Mouse (Mus musculus) liver, embryonic 16.5 days (tissue): ENCODE data around the gene Ssr1. TPM values are rescaled to one million over a fixed set of nuclear protein-coding genes. Genes with fewer than 3 reads are reported as not detected.

ENCODE experiments used
- ATAC-seq: fragments of 200-750 bp; cut with Nextera tagmentation; 2 replicates; pipeline ENCODE4 v1.8.0; 2017; ENCODE audit warnings: low read depth, mild to moderate bottlenecking, moderate number of reproducible peaks, moderate library complexity
- H3K27ac ChIP-seq: fragments of 300-500 bp; sonication (generic); 2 replicates; pipeline ENCODE4 v1.5.1; 2014; ENCODE audit warnings: mild to moderate bottlenecking, low read length
- H3K27me3 ChIP-seq: fragments of 300-500 bp; sonication (generic); 2 replicates; pipeline ENCODE4 v1.6.1; 2014; ENCODE audit warnings: low read depth, low read length, mixed read lengths; ENCODE audit not compliant: control insufficient read depth, insufficient read depth
- H3K36me3 ChIP-seq: fragments of 300-500 bp; sonication (generic); 2 replicates; pipeline ENCODE4 v1.6.1; 2014; ENCODE audit warnings: mild to moderate bottlenecking; ENCODE audit not compliant: control insufficient read depth, insufficient read depth
- H3K4me1 ChIP-seq: fragments of 300-500 bp; sonication (generic); 2 replicates; pipeline ENCODE4 v1.6.1; 2014; ENCODE audit warnings: low read depth, low read length, mixed read lengths; ENCODE audit not compliant: control insufficient read depth
- H3K4me2 ChIP-seq: fragments of 300-500 bp; sonication (generic); 2 replicates; pipeline ENCODE4 v1.6.1; 2014; ENCODE audit warnings: low read depth, low read length, mixed read lengths
- H3K4me3 ChIP-seq: fragments of 300-500 bp; sonication (generic); 2 replicates; pipeline ENCODE4 v1.5.1; 2014; ENCODE audit warnings: low read depth, mild to moderate bottlenecking, low read length
- H3K9ac ChIP-seq: fragments of 300-500 bp; sonication (generic); 2 replicates; pipeline ENCODE4 v1.6.1; 2014; ENCODE audit warnings: low read depth, low read length
- H3K9me3 ChIP-seq: fragments of 300-500 bp; sonication (generic); replicated peaks from 2 replicates; pipeline ENCODE4 v1.6.1; 2016; ENCODE audit warnings: low read length; ENCODE audit not compliant: control insufficient read depth
- WGBS: fragments of 180-500 bp; shearing (Covaris S2); extraction: QIAGEN DNeasy Blood & Tissue Kit; methylation state at CpG from one replicate; pipeline ENCODE4 v1.1.7; 2014; ENCODE audit not compliant: insufficient replicate concordance; 5-methylcytosine and 5-hydroxymethylcytosine counted together
- polyA plus RNA-seq: library from polyadenylated mRNA; unstranded; fragments of >200 nt; fragmentation: Nextera tagmentation; extraction: Ambion mirVana; gene quantifications from 2 replicates; pipeline ENCODE4 v1.2.1, GENCODE M21; 2015

The Ssr1 gene
- 67.7 and 69.3 TPM in 2 replicates for polyA plus RNA-seq

- H3K9me3 ChIP-seq = no peaks in the 10 kb centered on the region
- H3K27ac ChIP-seq = peak within 1 kb of the TSS; percentile 93
- WGBS = under 1% methylated on average over 81 of the region's 89 CpGs
- peak; percentile 95 for ATAC-seq
- H3K27me3 ChIP-seq = no peaks in the 10 kb centered on the region
- H3K4me3 ChIP-seq = peak within 1 kb of the TSS; percentile 96
- peak within 1 kb of the TSS; percentile 72 for H3K4me2 ChIP-seq
- peaks cover 10% of the 10 kb centered on the region for H3K4me1 ChIP-seq
- H3K9ac ChIP-seq = peak within 1 kb of the TSS; percentile 98
- H3K36me3 ChIP-seq = peaks cover 18% of the 10 kb centered on the region
These were observed at the start of gene Ssr1 for GRCm38 (mm10) chr13:37993704-37994404. Ssr1 (minus strand) TSS chr13:37994217.

DNA sequence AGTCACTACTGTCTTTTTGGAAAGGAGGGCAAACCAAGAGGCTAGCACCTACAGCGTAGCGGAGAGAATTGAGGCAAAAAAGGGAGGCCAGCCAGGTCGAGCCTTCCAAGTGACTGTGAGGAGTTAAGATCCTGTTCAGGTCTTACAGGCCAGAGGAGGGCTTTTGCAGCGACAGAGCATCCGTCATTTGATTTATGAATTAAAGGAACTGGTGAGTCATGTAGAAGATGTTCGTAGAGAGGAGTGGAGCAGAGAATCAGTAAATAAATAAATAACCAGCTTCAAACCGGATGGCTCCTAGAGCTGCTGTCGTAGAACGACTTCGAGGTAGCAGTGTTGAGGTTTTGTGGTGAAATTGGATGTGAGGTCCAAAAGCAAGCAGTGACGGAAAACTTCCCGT is 43.8 kb upstream of the Ssr1 start:
- H3K9ac ChIP-seq = peak overlapping the region; percentile 86
- 13% methylated on average over 12 of the region's 12 CpGs for WGBS
- H3K36me3 ChIP-seq = peaks cover 12% of the 10 kb centered on the region
- peaks cover 27% of the 10 kb centered on the region for H3K4me1 ChIP-seq
- H3K9me3 ChIP-seq = no peaks in the 10 kb centered on the region
- H3K4me2 ChIP-seq = peak overlapping the region; percentile 95
- H3K27me3 ChIP-seq = no peaks in the 10 kb centered on the region
- no peak for ATAC-seq
- no peak overlapping the region for H3K27ac ChIP-seq
- peak overlapping the region; percentile 89 for H3K4me3 ChIP-seq

DNA sequence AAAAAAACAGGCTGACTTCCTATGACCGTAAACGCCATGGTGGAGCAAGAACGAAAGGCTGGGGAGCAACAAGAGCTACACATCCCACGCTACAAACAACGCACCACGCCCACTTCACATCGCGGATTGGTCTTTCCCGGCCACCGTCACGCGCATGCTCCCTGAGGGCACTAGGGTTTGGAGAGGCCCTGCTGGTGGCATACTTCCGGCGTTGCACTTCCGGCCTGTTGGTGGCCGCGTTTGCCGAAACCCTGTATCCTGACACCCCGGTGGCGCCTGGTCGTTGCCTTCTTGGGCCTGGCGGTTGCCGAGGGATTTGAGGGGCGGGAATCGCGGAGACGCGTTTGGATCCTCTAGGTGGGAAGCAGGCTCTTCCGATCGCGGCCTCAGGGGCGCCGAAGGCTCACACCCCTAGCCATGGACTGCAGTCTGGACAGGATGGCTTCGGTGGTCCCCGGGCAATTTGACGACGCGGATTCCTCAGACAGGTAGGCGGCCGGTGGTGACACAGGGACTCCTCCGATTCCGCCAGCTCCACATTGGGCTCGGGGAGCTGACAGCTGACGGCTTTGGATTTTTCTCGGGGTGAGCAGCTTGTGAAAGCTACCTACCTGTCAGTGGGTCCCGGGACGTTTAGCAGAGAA is 43.1 kb upstream of the Ssr1 start, which contains the start of gene Cage1:
TSS of gene Cage1 (minus strand) at position 26 of the 644 bp plus-strand sequence.
- WGBS = under 1% methylated on average over 47 of the region's 47 CpGs
- peak within 1 kb of the TSS; percentile 89 for H3K4me3 ChIP-seq
- H3K27ac ChIP-seq = peak within 1 kb of the TSS; percentile 87
- no peaks in the 10 kb centered on the region for H3K27me3 ChIP-seq
- H3K9ac ChIP-seq = peak within 1 kb of the TSS; percentile 86
- peak; percentile 96 for ATAC-seq
- H3K4me2 ChIP-seq = peak within 1 kb of the TSS; percentile 95
- peaks cover 9% of the 10 kb centered on the region for H3K36me3 ChIP-seq
- no peaks in the 10 kb centered on the region for H3K9me3 ChIP-seq
- H3K4me1 ChIP-seq = peaks cover 27% of the 10 kb centered on the region

DNA sequence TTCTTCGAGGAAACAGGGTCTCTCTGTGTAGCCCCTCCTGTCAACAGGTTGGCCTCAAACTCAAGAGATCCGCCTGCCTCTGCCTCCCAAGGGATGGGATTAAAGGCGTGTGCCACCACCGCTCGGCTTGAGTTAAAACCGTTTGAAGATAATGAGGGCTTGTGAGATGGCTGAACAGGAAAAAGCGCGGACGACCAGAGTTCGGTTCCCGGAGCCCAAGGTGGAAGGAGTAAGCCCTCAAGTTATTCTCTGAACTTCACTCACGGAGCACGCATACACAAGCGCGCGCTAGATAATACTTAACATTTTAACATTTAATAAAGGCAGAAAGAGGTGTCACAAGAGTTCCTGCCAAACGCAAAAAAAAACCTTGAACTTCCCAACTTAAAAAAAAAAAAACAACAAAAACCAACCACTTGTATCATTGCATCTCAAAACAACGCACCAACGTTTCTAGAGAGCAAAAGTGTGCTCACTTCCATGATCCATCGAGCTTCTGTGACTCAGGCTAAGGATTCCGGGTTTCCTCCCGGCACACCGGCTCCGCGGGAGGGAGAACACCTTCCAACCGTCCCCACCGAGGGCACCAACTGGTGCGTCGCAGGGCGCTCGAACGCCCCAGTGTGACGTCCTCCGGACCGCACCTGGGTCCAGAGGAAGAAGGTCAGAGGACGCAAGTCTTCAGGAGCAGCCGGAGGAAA is 42.5 kb upstream of the Ssr1 start, which contains the start of gene Riok1:
TSS of gene Riok1 (plus strand) at position 653 of the 701 bp plus-strand sequence.
- H3K4me3 ChIP-seq = peak within 1 kb of the TSS; percentile 89
- peak within 1 kb of the TSS; percentile 87 for H3K27ac ChIP-seq
- peak; percentile 72 for ATAC-seq
- peaks cover 27% of the 10 kb centered on the region for H3K4me1 ChIP-seq
- H3K9ac ChIP-seq = peak within 1 kb of the TSS; percentile 86
- peak within 1 kb of the TSS; percentile 95 for H3K4me2 ChIP-seq
- H3K27me3 ChIP-seq = no peaks in the 10 kb centered on the region
- peaks cover 6% of the 10 kb centered on the region for H3K36me3 ChIP-seq
- 4% methylated on average over 37 of the region's 37 CpGs for WGBS
- no peaks in the 10 kb centered on the region for H3K9me3 ChIP-seq

DNA sequence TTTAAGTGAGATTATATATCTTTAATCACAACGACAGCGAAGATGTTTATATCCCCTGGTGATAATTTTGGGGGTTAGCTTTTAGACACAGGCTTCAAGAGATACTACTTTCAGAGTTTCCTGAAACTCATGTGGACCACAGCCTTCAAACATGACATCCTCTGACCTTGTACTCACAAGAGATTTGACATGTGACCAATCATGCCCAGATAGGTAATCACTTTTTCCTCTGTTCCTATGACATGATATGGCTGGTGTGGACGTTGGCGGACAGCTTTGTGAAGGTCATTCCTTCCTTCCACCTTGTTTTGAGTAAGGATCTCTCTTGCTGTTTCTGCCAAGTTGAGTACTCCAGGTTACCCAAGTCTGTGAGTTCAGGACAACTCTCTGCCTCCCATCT is 34.4 kb upstream of the Ssr1 start:
- 59% methylated on average over 4 of the region's 4 CpGs for WGBS

DNA sequence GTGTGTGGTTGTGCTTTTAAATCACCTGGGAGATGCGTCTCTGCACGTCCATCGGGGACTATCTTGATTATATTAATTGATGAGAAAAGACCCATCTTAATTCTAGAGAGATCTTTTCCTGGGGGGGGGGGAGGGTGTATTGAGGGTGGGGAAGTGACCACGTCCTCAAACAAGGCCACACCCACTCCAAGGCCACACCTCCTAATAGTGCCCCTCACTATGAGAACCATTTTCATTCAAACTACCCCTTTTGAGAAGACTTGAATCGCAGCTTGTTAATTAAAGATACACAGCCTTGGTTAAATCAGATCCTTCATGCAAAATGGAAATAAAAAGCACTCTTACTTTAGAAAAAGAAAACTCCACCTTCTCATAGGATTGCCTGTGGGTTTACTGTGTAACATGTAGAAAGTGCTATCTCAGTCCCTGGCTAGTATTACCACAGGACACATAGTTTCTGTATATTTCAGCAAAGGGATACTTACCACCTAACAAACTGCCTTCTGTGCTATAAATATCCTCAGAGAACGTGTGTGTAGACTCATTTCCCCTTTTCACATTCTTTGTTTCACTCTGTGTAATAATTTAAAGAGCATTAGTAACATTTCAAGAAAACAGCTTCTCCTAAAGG is 33.7 kb upstream of the Ssr1 start:
- Histone ChIP-seq H3K27ac (no peak overlapping the region), H3K27me3 (no peaks in the 10 kb centered on the region), H3K4me2 (no peak overlapping the region), H3K9me3 (no peaks in the 10 kb centered on the region), H3K4me3 (no peak overlapping the region), H3K9ac (no peak overlapping the region), H3K4me1 (no peaks in the 10 kb centered on the region), H3K36me3 (no peaks in the 10 kb centered on the region)
- no peak for ATAC-seq
- 54% methylated on average over 6 of the region's 6 CpGs for WGBS

More for the DNA sequence above, 34.4 kb upstream of the Ssr1 start:
- Histone ChIP-seq H3K4me2 (no peak overlapping the region), H3K4me1 (no peaks in the 10 kb centered on the region), H3K27ac (no peak overlapping the region), H3K9ac (no peak overlapping the region), H3K4me3 (no peak overlapping the region), H3K27me3 (no peaks in the 10 kb centered on the region), H3K9me3 (no peaks in the 10 kb centered on the region), H3K36me3 (no peaks in the 10 kb centered on the region)
- ATAC-seq = no peak

- 52% methylated on average over 4 of the region's 4 CpGs for WGBS
- no peak overlapping the region for H3K9ac ChIP-seq
- no peaks in the 10 kb centered on the region for H3K27me3 ChIP-seq
- no peak overlapping the region for H3K4me3 ChIP-seq
- H3K4me1 ChIP-seq = no peaks in the 10 kb centered on the region
- ATAC-seq = no peak
- no peaks in the 10 kb centered on the region for H3K36me3 ChIP-seq
- no peak overlapping the region for H3K4me2 ChIP-seq
- no peaks in the 10 kb centered on the region for H3K9me3 ChIP-seq
- H3K27ac ChIP-seq = no peak overlapping the region
These were observed 31.9 kb upstream of the Ssr1 start for GRCm38 (mm10) chr13:38025874-38026273.

DNA sequence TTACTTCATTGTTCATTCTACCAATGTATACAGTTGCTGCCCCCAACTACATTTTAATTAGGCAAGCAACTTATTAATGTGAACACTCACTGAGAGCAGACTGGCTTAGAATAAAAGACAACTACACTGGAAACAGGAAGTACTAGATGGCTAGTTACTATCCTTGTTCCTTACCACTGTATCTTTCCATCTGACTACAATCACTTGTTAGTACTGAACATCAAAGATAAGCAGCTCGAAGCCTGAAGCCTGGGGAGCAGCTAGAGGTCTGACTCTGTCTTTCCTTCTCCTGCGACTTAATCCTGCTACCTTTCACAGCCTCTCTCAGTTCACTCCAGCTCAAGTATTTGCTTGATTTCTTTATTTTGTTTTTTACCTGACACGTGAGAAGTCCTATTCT is 24.8 kb upstream of the Ssr1 start:
- no peak overlapping the region for H3K9ac ChIP-seq
- no peaks in the 10 kb centered on the region for H3K9me3 ChIP-seq
- no peak overlapping the region for H3K4me2 ChIP-seq
- no peak overlapping the region for H3K4me3 ChIP-seq
- no peak overlapping the region for H3K27ac ChIP-seq
- H3K27me3 ChIP-seq = no peaks in the 10 kb centered on the region
- H3K36me3 ChIP-seq = no peaks in the 10 kb centered on the region
- no peak for ATAC-seq
- 42% methylated on average over 3 of the region's 3 CpGs for WGBS
- H3K4me1 ChIP-seq = no peaks in the 10 kb centered on the region
